Mouse (Mus musculus) T-helper 17 cell (primary cell): ENCODE data around the gene Fam172a.
"Not testable (repeated sequence)": the region's sequence is repeated elsewhere in the genome, so short reads cannot be mapped to it uniquely, and the experiment has no call there.

Experiments used
- in situ Hi-C, 2 experiments: fragments of 300-600 bp; cut with MboI, MseI; formaldehyde crosslinking; loops; 1 replicate in 1 of 2; 2 replicates in 1 of 2; pipeline ENCODE4 v1.15.1; 2025; ENCODE audit warnings: high pct_unique_total_duplicates in 2 of 2

The Fam172a gene

GRCm38 (mm10) chr13:77701733-77702132, at the start of gene Fam172a:
TSS of gene Fam172a (plus strand) at chr13:77702033.
- in situ Hi-C loops = loop anchor here in 1 of 2 experiments (10.0 kb wide), 1 partner anchor 1877 kb away; no protein-coding TSS in a partner anchor

GRCm38 (mm10) chr13:77688651-77689050, 13.2 kb upstream of the Fam172a start:
- in situ Hi-C loops = no loop called here

- in situ Hi-C loops = loop anchor here in 1 of 2 experiments (10.0 kb wide), 1 partner anchor 1884 kb away; no protein-coding TSS in a partner anchor
These were observed 6.7 kb downstream of the Fam172a start for GRCm38 (mm10) chr13:77708514-77709013.

- in situ Hi-C loops = loop anchor here in 1 of 2 experiments (10.0 kb wide), 1 partner anchor 447 kb away; no protein-coding TSS in a partner anchor
These were observed 15.7 kb downstream of the Fam172a start for GRCm38 (mm10) chr13:77717499-77717898.

GRCm38 (mm10) chr13:77742822-77743221, 41.0 kb downstream of the Fam172a start:
- in situ Hi-C loops = no loop called here

GRCm38 (mm10) chr13:77777606-77778005, 75.8 kb downstream of the Fam172a start:
- in situ Hi-C loops = no loop called here

- in situ Hi-C loops = not testable (repeated sequence)
These were observed 105.5 kb downstream of the Fam172a start for GRCm38 (mm10) chr13:77807341-77807740.

- in situ Hi-C loops = loop anchor here (10.0 kb wide), 2 partner anchors 336 to 1596 kb away; no protein-coding TSS in a partner anchor
These were observed 108.6 kb downstream of the Fam172a start for GRCm38 (mm10) chr13:77810449-77810848.

- in situ Hi-C loops = no loop called here
These were observed 124.3 kb downstream of the Fam172a start for GRCm38 (mm10) chr13:77826138-77826537.

GRCm38 (mm10) chr13:77843017-77843654, 141.3 kb downstream of the Fam172a start:
- in situ Hi-C loops = no loop called here

- in situ Hi-C loops = no loop called here
These were observed 147.0 kb downstream of the Fam172a start for GRCm38 (mm10) chr13:77848868-77849267.

- in situ Hi-C loops = loop anchor here in 1 of 2 experiments (25.0 kb wide), 1 partner anchor 322 kb away; the partner anchor contains the start of gene Nr2f1
These were observed 163.0 kb downstream of the Fam172a start for GRCm38 (mm10) chr13:77864804-77865203.

- in situ Hi-C loops = loop anchor here in 1 of 2 experiments (25.0 kb wide), 1 partner anchor 319 kb away; the partner anchor contains the start of gene Nr2f1
These were observed 166.5 kb downstream of the Fam172a start for GRCm38 (mm10) chr13:77868314-77868713.

- in situ Hi-C loops = no loop called here
These were observed 176.3 kb downstream of the Fam172a start for GRCm38 (mm10) chr13:77878120-77878519.

- in situ Hi-C loops = no loop called here
These were observed 176.7 kb downstream of the Fam172a start for GRCm38 (mm10) chr13:77878545-77878944.

- in situ Hi-C loops = no loop called here
These were observed 195.8 kb downstream of the Fam172a start for GRCm38 (mm10) chr13:77897619-77898018.

GRCm38 (mm10) chr13:77898066-77898796, 196.4 kb downstream of the Fam172a start:
- in situ Hi-C loops = no loop called here

GRCm38 (mm10) chr13:77899725-77900124, 197.9 kb downstream of the Fam172a start:
- in situ Hi-C loops = loop anchor here in 1 of 2 experiments (10.0 kb wide), 1 partner anchor 295 kb away; the partner anchor contains the start of gene Nr2f1

- in situ Hi-C loops = loop anchor here in 1 of 2 experiments (10.0 kb wide), 1 partner anchor 294 kb away; the partner anchor contains the start of gene Nr2f1
These were observed 199.0 kb downstream of the Fam172a start for GRCm38 (mm10) chr13:77900843-77901242.

- in situ Hi-C loops = loop anchor here in 1 of 2 experiments (10.0 kb wide), 1 partner anchor 286 kb away; the partner anchor contains the start of gene Nr2f1
These were observed 207.4 kb downstream of the Fam172a start for GRCm38 (mm10) chr13:77909184-77909583.

GRCm38 (mm10) chr13:77922834-77923233, 221.0 kb downstream of the Fam172a start:
- in situ Hi-C loops = loop anchor here (5.0 to 10.0 kb wide), 2 partner anchors 758 to 1764 kb away; no protein-coding TSS in a partner anchor

GRCm38 (mm10) chr13:77957611-77958010, 255.8 kb downstream of the Fam172a start:
- in situ Hi-C loops = no loop called here
